Mouse (Mus musculus): ENCODE data around the gene Olfr603.
"Not testable (repeated sequence)": the region's sequence is repeated elsewhere in the genome, so short reads cannot be mapped to it uniquely, and the experiment has no call there.

The Olfr603 gene

DNA sequence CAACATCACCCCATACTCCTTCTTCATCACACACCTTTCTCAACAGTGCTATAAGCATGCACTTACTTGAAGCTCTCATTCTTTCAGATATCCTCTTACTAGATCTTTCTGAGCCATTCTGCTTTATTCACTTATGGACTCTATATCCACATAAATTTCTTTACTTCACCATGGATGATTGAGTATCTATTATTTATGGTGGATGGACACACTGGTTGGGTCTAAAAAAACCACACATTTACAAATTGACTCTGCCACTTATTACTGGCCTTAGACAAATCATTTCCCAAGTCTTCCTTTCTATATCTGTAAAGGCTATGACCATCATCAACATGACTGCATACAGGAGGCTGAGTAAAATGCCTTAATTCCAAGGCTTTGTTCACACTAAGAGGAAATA, at the start of gene Olfr603:
Gene Olfr603, minus strand, starts transcription at position 101 of the 400 bp plus-strand sequence.
- no peak for DNase-seq (ENCODE audit: low spot score)

DNA sequence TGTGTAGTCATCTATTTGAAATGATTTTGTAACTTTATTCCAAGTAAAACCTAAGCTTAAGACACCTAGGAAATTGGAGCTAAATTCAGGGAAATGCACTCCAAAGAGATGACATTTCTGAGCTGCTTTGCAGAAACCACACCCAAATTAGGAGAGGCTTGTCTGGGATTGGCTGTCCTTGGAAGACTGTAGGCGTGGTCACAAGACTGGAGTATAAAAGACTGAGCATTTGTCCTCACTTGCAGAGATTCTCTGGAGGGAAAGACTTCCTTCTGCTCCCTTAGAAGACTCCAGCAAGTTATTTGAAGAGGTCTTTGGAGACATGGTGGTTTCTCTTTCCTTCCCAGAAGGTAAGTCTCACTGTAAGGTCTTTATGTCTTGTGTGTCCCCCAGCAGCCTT, 28.8 kb upstream of the Olfr603 start, which contains the start of gene Usp17lc:
Gene Usp17lc, plus strand, starts transcription at position 301 of the 400 bp plus-strand sequence.
- DNase-seq (ENCODE audit: low spot score), result not testable (repeated sequence)

DNA sequence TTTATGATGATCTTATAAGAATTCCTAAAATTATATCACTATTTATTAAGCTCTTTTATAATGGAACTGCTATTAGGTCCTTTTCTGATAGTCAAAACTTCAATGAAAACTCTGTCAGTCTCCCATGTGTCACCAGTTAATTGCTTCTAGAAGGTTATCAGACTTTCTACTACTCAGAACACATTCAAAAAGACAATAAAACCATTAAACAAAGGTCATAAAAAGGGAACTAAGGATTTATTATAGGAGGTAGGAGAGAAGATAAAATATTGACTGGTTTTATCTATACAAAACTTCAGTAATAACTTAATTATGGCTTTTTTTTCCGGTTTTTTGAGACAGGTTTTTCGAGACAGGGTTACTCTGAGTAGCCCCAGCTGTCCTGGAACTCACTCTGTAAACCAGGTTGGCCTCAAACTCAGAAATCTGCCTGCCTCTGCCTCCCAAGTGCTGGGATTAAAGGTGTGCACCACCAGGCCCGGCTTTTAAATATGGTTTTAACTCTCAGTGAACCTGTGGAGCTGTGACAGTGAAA, 20.6 kb upstream of the Olfr603 start:
- not testable (repeated sequence) for DNase-seq (ENCODE audit: low spot score)

DNA sequence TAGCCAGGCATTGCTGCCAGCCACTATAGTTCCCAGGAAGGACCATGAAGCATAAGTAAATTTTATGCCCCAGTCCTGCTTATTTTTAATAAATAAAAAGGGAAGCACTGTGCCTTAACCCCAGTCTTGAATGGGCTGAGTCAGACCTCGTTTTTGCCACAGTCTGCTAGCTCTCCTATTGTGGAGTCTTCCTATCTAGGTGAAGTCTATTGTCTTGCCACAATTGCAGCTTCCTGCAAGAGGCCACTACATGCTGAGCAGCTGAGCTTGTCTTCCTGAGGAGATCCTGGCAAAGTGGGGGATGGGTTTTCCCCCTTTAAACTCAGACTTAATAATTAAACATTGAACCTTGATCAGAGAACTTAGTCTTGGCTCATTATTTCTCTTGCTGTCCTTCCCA, 13.0 kb upstream of the Olfr603 start:
- DNase-seq (ENCODE audit: low spot score), result no peak

DNA sequence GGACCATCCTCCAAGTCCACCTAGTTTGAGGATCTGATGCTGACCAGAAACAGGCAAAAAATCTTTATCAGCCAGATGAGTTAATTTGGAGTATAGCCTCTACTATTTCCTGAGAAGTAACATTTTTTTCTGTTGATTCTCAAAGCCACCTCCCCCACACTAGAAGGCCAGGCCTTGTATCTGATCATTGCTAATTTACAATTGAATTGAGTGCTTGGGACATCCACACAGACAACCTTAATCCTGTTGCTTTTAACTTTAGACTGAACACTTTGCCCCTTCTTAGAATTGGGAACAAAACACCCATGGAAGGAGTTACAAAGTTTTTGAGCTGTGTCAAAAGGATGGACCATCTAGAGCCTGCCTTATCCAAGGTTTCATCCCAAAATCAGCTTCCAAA, 11.8 kb upstream of the Olfr603 start:
- no peak for DNase-seq (ENCODE audit: low spot score)

DNA sequence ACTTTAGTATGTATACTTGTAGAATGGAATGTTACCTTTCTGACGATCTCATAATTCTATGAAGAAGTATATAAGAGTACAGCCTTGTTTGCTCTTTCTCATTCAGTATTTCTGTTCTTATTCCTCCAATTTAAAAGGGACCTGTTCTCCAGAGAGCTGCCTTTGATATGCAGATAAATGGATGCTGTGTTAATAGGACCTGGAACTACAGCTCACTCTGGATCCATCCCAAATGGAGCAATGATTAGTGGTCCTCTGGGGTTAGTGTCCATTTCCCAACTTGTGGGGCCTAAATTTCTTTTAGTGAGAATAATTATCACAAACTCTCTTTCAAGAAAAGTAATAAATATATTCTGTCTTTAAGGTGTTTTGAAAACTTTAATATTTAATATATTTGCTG, 23.4 kb downstream of the Olfr603 start, which contains the start of gene Olfr601:
Gene Olfr601, minus strand, starts transcription at position 101 of the 400 bp plus-strand sequence.
- DNase-seq (ENCODE audit: low spot score), result no peak

DNA sequence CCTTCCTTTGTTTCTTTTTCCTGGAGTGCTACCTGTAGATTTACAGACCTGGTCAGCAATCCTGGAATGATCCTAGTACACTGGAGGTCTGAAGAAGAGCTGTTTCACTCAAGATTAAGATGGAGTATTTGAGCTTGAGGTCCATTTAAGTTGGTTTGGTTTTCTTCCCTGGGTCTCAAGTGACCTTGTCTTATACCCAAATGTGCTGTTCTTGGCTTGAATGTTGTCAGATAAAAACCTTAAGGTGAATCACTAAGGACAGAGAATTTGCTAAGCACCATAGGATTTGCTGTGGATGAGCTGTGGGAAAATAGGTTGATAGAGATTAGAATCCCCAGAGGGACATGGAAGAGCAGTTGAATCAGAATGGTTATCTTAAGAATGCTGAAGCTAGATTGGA, 36.4 kb downstream of the Olfr603 start, which contains the start of gene Olfr600:
Gene Olfr600, minus strand, starts transcription at position 101 of the 400 bp plus-strand sequence.
- no peak for DNase-seq (ENCODE audit: low spot score)

DNA sequence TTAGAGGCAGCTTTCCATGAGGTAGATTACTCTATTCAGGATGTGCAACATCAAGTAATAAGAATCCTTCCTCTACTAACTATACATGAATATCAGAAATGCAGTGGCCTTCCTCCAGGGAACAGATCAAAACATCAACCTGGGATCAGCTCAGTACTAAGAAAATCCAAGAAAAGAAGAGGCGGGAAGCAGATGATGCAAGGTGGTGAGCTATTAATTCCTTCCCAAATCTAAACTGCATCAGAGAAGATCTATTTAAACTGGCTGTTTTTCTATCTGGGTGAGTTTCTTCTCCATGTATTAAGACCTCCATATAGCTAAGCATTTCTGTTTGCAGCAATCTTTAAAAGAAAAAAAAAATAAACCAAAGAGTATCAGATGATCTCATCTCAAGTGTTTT, 50.4 kb downstream of the Olfr603 start, which contains the start of gene Olfr599:
Gene Olfr599, plus strand, starts transcription at position 301 of the 400 bp plus-strand sequence.
- DNase-seq (ENCODE audit: low spot score), result no peak
